Mouse (Mus musculus) lung, postnatal 14 days (tissue): ENCODE measurements around the gene Usp36.
A peak's percentile ranks its signal among the peaks of the same experiment; 100 is the strongest.

Experiments used
- DNase-seq: peaks from one replicate; pipeline ENCODE4 v3.0.0; 2021

Usp36 gene

DNA sequence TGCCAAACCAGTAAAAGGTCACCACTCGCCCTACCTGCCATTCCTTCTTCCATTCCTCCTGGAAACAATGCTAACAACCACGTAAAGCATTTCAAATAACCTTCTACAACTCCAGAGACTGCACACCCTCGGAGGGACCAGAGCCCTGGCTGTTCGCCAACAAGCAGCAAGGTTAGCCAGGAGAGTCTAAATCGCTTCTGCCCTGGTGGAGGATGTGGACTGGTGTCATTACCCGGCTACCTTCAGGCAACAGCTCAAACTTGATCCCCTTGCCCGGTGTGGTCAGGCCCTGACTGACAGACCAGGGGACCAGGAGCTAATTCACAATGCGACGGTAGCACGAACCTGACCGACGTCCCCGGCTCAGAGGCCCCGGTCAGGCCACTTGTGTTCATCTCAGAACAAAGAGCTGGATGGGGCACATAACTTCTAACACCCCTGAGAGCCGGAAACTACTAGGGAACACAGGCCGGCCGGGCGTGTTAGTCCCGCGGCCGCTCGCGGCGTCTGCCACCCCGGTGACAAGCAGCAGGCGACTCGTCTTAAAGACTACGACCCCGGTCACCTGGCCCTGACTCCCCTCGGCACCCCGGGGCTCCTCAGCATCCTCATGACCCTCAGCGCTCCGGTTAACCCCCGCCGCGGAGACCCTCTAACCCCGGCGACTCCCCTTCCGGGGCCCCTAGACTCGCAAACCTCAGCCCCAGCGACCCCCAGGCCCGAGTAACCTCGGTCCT, 42.5 kb downstream of the Usp36 start:
- DNase-seq = peak; percentile 66

DNA sequence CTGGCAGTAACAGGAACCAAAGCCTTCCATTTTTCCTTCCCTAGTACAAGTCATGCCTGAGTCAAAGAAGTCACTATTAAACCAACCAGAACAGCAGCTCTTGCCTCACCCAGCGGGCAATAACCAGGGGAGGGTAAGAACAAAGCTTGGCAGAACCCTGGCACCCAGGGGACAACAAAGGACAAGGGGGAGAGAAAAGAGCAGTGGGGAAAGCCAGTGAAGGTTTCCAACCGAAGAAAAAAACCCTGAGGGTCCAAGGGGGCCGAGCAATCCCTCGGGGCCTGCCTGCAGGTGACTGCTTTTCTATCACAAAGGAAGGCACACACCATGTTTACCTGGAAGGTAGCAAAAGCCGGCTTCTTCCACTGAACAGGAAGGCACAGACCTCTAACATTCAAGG, 43.3 kb downstream of the Usp36 start:
- no peak for DNase-seq

DNA sequence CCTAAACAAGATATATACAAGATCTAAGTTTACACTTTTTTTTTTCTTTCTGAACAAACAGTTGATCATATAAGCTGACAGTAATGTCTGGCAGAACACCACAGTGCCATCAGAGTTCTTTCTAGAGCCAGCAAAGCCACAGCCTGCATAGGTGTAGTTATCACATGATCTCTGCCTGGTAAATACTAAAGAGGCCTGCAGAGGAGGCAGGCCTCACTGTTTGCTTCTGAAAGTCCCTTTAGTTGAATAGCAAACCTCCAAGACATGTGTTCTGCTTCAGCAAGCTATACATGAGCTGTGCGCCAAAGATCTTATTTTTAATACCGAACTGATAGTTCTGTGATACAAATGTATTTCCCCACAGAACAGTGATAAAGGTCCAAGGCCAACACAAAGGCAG, 44.9 kb downstream of the Usp36 start:
- no peak for DNase-seq

GRCm38 (mm10) chr11:118243627-118244261, 46.3 kb downstream of the Usp36 start:
- DNase-seq = no peak

GRCm38 (mm10) chr11:118242506-118242905, 47.5 kb downstream of the Usp36 start:
- DNase-seq = no peak

GRCm38 (mm10) chr11:118240388-118240787, 49.7 kb downstream of the Usp36 start:
- DNase-seq = no peak

GRCm38 (mm10) chr11:118239281-118240198, 50.5 kb downstream of the Usp36 start:
- DNase-seq = no peak

GRCm38 (mm10) chr11:118236520-118237190, 53.4 kb downstream of the Usp36 start:
- no peak for DNase-seq

GRCm38 (mm10) chr11:118234929-118235328, 55.1 kb downstream of the Usp36 start:
- DNase-seq = no peak

DNA sequence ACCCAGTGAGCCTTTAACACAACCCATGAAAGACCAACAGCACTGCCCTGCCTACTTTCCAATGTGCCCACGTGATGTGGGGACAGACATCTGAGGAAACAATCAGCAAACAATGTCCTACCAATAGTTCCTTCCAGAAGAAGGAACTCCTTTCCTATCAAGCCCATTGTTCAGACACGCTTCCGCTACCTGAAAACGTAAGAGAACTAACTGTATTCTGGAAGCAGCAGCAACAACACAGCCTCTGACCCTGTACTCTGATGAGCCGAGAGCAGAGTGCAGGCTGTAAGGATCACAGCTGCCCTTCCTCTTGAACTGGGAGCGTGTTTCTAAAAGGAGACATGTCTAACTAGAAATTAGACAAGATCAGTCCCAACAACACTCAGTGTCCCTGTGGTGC, 55.5 kb downstream of the Usp36 start:
- DNase-seq = no peak

GRCm38 (mm10) chr11:118233924-118234323, 56.1 kb downstream of the Usp36 start:
- DNase-seq = no peak

DNA sequence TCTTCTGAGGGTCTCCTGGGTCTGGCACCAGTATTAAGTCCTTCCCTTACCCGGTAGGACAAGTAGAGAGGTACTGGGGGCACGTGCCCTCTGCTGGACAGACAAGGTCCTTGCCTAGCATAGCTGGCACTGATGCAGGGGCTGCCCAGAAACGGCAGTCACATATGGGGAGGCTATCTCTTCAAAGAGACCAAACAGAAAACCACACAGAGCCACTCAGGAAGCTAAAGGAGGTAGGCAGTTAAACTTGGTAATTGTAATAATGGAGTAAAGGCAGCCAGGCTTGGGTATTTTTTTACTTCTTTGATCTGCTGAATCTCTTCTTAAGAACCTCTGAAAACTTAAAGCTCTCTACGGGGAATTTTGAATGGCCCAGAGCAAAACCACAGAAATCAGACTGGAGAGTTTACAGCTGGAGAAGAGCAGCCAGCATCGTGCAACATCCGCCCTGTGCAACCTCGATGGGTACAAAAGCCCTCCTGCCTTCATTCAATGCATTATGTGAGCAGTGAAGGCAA, 57.7 kb downstream of the Usp36 start:
- peak; percentile 61 for DNase-seq

DNA sequence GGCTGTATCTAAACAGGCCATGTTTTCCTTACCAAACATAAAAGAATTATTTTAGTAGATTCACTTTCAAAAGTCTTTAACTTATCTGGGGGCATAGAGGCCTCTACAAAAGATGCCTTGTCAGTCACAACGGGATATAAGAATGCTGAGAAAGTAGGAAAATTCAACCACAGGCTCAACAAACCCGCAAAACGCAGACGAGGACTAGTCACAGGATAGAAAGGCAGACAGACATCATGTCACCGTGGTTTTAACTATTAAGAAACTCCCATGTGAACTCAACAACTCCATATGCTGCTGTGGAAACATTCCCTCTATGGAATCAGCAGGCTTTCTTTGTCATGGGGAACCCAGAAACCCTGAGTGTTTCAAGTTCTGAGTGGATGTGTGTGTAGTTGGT, 60.1 kb downstream of the Usp36 start:
- DNase-seq = no peak

- no peak for DNase-seq
Observed at GRCm38 (mm10) chr11:118227650-118228049, 62.4 kb downstream of the Usp36 start.

- no peak for DNase-seq
Observed at GRCm38 (mm10) chr11:118226850-118227249, 63.2 kb downstream of the Usp36 start.

DNA sequence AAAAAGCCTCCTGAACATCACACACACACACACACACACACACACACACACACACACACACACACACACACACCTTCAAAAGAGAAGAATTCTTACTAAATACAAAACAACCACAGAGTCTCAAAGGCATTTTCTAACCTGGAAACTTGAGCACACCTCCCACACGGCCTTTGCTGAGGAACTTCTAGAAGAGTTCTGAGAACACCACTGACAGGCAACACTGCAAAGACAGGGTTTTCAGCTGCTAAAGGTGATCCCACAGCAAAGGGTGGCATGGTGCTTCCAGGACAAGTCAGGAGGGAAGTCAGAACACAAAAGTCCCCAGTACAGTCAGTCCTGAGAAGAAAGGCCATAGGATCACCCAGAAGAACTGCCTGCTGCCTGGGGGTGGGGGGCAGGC, 64.2 kb downstream of the Usp36 start:
- DNase-seq = no peak

GRCm38 (mm10) chr11:118225056-118225836, 64.8 kb downstream of the Usp36 start:
- DNase-seq = no peak

- no peak for DNase-seq
Observed at GRCm38 (mm10) chr11:118223416-118224067, 66.5 kb downstream of the Usp36 start.

DNA sequence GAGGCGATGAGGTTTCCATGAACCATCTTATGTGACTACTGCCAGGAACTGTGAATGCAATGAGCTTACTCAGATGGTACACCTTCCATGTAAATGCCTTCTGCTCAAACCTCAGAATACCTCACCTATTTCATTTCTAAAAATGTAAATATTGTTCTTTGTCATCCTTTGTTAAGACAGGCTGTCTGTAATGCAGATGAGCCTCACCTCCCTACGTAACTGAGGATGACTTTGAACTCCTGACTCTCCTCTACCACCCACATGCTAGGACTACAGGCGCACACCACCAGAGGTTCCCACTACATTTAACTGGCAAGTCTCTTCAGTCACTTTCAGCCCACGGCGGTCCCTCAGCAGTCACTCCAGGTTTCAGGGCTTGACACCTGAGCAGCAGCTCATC, 67.1 kb downstream of the Usp36 start:
- no peak for DNase-seq

DNA sequence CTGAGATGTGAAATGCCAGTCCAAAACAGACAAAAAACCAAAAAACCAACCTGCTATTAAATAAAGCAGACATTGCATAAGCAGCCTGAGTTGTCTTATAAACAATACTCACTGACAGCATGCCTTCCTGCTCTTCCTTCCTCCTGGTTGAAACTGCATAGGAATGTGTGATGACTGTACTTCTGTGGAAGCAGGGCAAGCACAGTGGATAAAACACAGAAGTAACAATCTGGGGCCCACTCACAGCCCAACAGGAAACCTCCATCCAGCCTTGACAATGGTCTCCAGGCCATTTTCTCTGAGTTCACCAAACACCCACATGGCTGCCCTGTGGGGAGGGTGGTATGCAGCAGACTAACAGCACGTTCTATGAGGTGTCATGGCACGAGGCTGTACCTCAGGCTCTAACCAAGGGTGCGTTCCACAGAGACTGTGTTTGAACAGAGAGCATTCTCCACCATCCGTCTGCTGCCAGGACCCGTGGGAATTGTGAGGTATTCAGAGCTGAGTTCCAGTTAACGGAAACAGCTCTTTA, 67.6 kb downstream of the Usp36 start:
- no peak for DNase-seq
